9 mouse cellular contexts compared by ENCODE assay signal in the genomic region with DNA sequence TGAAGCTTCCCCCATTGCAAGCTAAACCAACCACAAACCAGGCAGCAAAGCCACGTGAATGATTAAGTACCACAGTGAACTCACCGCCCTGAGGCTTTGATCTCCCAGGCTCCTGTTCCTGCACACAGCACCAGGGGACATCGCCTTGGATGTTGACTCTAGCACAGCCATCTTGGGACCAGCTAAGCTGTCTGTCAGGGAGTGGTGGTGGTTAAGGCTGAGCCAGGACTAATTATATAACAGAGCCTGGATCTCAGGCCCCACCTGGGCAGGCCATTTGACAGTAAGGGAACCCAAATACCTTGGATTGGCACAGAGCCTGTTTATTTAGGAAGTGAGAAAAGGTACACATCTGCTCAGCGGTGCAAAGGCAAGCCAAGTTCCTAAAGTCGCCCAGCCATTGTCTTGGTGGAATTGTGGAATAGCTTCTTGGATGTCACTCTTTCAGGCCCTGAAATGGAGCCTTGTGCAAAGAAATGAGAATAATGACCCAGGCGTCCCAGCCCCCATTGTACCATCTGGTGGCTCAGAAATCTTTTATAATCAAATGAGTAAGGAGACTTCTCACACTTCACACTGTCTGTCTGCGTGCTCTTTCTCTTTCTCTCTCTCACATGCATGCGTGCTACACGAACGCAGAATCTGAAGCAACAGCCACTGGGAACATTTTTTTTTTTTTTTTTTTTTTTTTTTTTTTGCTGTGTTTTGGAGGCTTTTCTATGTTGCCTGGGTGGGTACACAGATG. TPM values are rescaled to one million over a fixed set of nuclear protein-coding genes. Genes with fewer than 3 reads are reported as not detected.
DNase-seq lines count a peak whose midpoint lies in the region; ATAC-seq and TF ChIP-seq lines count a peak whose summit lies in the region.
"Had no signal": no experiment of that assay in that cellular context is flagged by ENCODE, and none has a peak within 500 bp of the region (broad histone marks: within the 10 kb centered on the region; RNA-seq: fewer than 3 reads in every experiment).

No protein-coding gene starts in this region.

- ATAC-seq in hindbrain, embryonic 13.5 days (ENCODE audit: low FRiP score), result 0 out of 2 replicates have a peak, but pooled peaks have one; percentile 38
- peak; percentile 20; the same call in 1 of the 2 replicates for ATAC-seq in monocyte, adult 5-6 weeks (replicated peaks; ENCODE audit: insufficient number of reproducible peaks, low FRiP score, low TSS enrichment, poor library complexity, severe bottlenecking)

- WGBS in hindbrain, embryonic 13.5 days, result 37% methylated on average over 10 of the region's 10 CpGs

- H3K27me3 ChIP-seq in hindbrain, embryonic 13.5 days, result no peaks in the 10 kb centered on the region
- H3K27me3 ChIP-seq: limb, embryonic 12.5 days had no signal

- H3K4me2 ChIP-seq in hindbrain, embryonic 13.5 days, result no peak overlapping the region

- no peak overlapping the region for H3K4me3 ChIP-seq in layer of hippocampus, adult 2 months
- no peak overlapping the region for H3K4me3 ChIP-seq in hindbrain, embryonic 13.5 days
- H3K4me3 ChIP-seq: limb, embryonic 12.5 days had no signal

- H3K27ac ChIP-seq in layer of hippocampus, adult 2 months, result peak overlapping the region; percentile 47; the same call in 1 of the 2 replicates
- peak overlapping the region; percentile 49 for H3K27ac ChIP-seq in hindbrain, embryonic 13.5 days

- TF ChIP-seq CTCF in layer of hippocampus, adult 2 months (conservative IDR thresholded peaks at IDR 0.05), result no peak

- no peaks in the 10 kb centered on the region for H3K9me3 ChIP-seq in hindbrain, embryonic 13.5 days
- H3K9me3 ChIP-seq: limb, embryonic 12.5 days had no signal

- H3K9ac ChIP-seq in hindbrain, embryonic 13.5 days, result no peak overlapping the region
- H3K9ac ChIP-seq: limb, embryonic 12.5 days had no signal

- peaks cover 43% of the 10 kb centered on the region for H3K4me1 ChIP-seq in hindbrain, embryonic 13.5 days (replicated peaks)

- H3K36me3 ChIP-seq in hindbrain, embryonic 13.5 days, result no peaks in the 10 kb centered on the region
- H3K36me3 ChIP-seq: limb, embryonic 12.5 days had no signal

- DNase-seq in layer of hippocampus, adult 2 months (ENCODE audit: low spot score in 2 of 2), result no peak
- no peak for DNase-seq in layer of hippocampus, adult 9-10 months (ENCODE audit: low spot score)
- peak; percentile 59 for DNase-seq in brain, adult 2 months (ENCODE audit: low read depth, low spot score)
- no peak for DNase-seq in kidney, postnatal 14 days
- no peak for DNase-seq in adrenal gland, postnatal 4 days (ENCODE audit: low spot score in 2 of 2)
- DNase-seq in lung, postnatal 25 days (ENCODE audit: low spot score), result no peak

RNA-seq across cellular contexts. Expression of gene Hpcal1, which starts 36.1 kb away (rescaled TPM):
- 10 to 100 TPM; 54.3 to 64.6 TPM for total RNA-seq in layer of hippocampus, adult 2 months (2021)
- 77.6 and 79.9 TPM in 2 replicates for polyA plus RNA-seq in hindbrain, embryonic 13.5 days (2015; fragmentation: Nextera tagmentation; extraction: Ambion mirVana)
- 30.2 to 51.8 TPM (median 42.3 TPM) in 3 replicates for total RNA-seq in monocyte, adult 5-6 weeks (2017)
- total RNA-seq in adrenal gland, postnatal 4 days (2021), result 10 to 100 TPM; 30.1 to 34.5 TPM
